9 mouse cellular contexts compared by ENCODE assay signal in genomic region chr4:114346068-114346747, GRCm38 (mm10).
DNase-seq lines count a peak whose midpoint lies in the region; ATAC-seq and TF ChIP-seq lines count a peak whose summit lies in the region.
"Had no signal": no experiment of that assay in that cellular context is flagged by ENCODE, and none has a peak within 500 bp of the region (broad histone marks: within the 10 kb centered on the region; RNA-seq: fewer than 3 reads in every experiment).

No protein-coding gene starts in this region.

- TF ChIP-seq CTCF in cerebellum, adult 2 months (IDR thresholded peaks at IDR 0.05; ENCODE audit: borderline replicate concordance, insufficient read depth, low read depth, low read length), result peak; percentile 36; the same call in 1 of the 2 replicates
- peak; percentile 65 for TF ChIP-seq CTCF in cortical plate, adult 2 months (IDR thresholded peaks at IDR 0.05; ENCODE audit: extremely low read depth, insufficient read depth, low read length)
- peak; percentile 80 for TF ChIP-seq CTCF in lung, postnatal 0 days (IDR thresholded peaks at IDR 0.05)

- H3K27ac ChIP-seq in cerebellum, adult 2 months (ENCODE audit: insufficient read depth, low read length), result no peak overlapping the region
- H3K27ac ChIP-seq in neural tube, embryonic 11.5 days (ENCODE audit: low read depth, low read length), result no peak overlapping the region
- no peak overlapping the region for H3K27ac ChIP-seq in neural tube, embryonic 15.5 days (replicated peaks)
- no peak overlapping the region for H3K27ac ChIP-seq in cortical plate, adult 2 months (ENCODE audit: insufficient read depth, low read length)
- no peak overlapping the region for H3K27ac ChIP-seq in lung, postnatal 0 days (ENCODE audit: low read length)

- H3K4me3 ChIP-seq in cerebellum, adult 2 months (replicated peaks; ENCODE audit: insufficient read depth, low read depth, low read length), result no peak overlapping the region
- H3K4me3 ChIP-seq in neural tube, embryonic 11.5 days (ENCODE audit: low read depth, low read length), result no peak overlapping the region
- no peak overlapping the region for H3K4me3 ChIP-seq in neural tube, embryonic 15.5 days (replicated peaks)
- no peak overlapping the region for H3K4me3 ChIP-seq in cortical plate, adult 2 months (ENCODE audit: insufficient read depth, low read length)
- H3K4me3 ChIP-seq in lung, postnatal 0 days (ENCODE audit: low read depth, low read length), result no peak overlapping the region
- H3K4me3 ChIP-seq: megakaryocyte, embryonic 14.5 days had no signal

- no peaks in the 10 kb centered on the region for H3K36me3 ChIP-seq in neural tube, embryonic 11.5 days (ENCODE audit: control insufficient read depth, insufficient read depth, low read length)
- no peaks in the 10 kb centered on the region for H3K36me3 ChIP-seq in neural tube, embryonic 15.5 days
- no peaks in the 10 kb centered on the region for H3K36me3 ChIP-seq in lung, postnatal 0 days (ENCODE audit: insufficient read depth, low read length)

- DNase-seq in cerebellum, adult 2 months, result peak; percentile 12 to 19
- no peak for DNase-seq in cerebellum, adult 9-11 months
- DNase-seq in neural tube, embryonic 11.5 days (ENCODE audit: low spot score), result peak; percentile 37
- peak; percentile 62 for DNase-seq in kidney, adult 18-20 months
- peak; percentile 65 for DNase-seq in lung, postnatal 0 days (ENCODE audit: low spot score)
- DNase-seq in thymus, postnatal 4 days, result peak; percentile 61

- H3K9ac ChIP-seq in neural tube, embryonic 11.5 days (ENCODE audit: low read length), result no peak overlapping the region
- no peak overlapping the region for H3K9ac ChIP-seq in neural tube, embryonic 15.5 days (replicated peaks)
- H3K9ac ChIP-seq in lung, postnatal 0 days (replicated peaks; ENCODE audit: low read depth), result no peak overlapping the region

- H3K27me3 ChIP-seq in cerebellum, adult 2 months (ENCODE audit: control insufficient read depth, insufficient read depth, low read length), result no peaks in the 10 kb centered on the region; the same call in 1 of the 2 replicates
- no peaks in the 10 kb centered on the region for H3K27me3 ChIP-seq in neural tube, embryonic 11.5 days (ENCODE audit: control insufficient read depth, insufficient read depth, low read length)
- no peaks in the 10 kb centered on the region; the same call in 1 of the 2 replicates for H3K27me3 ChIP-seq in neural tube, embryonic 15.5 days (replicated peaks)
- no peaks in the 10 kb centered on the region for H3K27me3 ChIP-seq in lung, postnatal 0 days (replicated peaks; ENCODE audit: insufficient read depth, low read length)
- H3K27me3 ChIP-seq: megakaryocyte, embryonic 14.5 days had no signal

- no peaks in the 10 kb centered on the region for H3K4me1 ChIP-seq in cerebellum, adult 2 months (ENCODE audit: control insufficient read depth, insufficient read depth, low read length)
- H3K4me1 ChIP-seq in neural tube, embryonic 11.5 days (ENCODE audit: control insufficient read depth, insufficient read depth, low read length), result no peaks in the 10 kb centered on the region
- H3K4me1 ChIP-seq in neural tube, embryonic 15.5 days, result no peaks in the 10 kb centered on the region
- no peaks in the 10 kb centered on the region for H3K4me1 ChIP-seq in cortical plate, adult 2 months (ENCODE audit: control insufficient read depth, insufficient read depth, low read length)
- H3K4me1 ChIP-seq in lung, postnatal 0 days (ENCODE audit: insufficient read depth, low read depth, low read length), result no peaks in the 10 kb centered on the region
- H3K4me1 ChIP-seq: megakaryocyte, embryonic 14.5 days had no signal

- no peak overlapping the region for H3K4me2 ChIP-seq in neural tube, embryonic 11.5 days (ENCODE audit: low read depth)
- no peak overlapping the region for H3K4me2 ChIP-seq in neural tube, embryonic 15.5 days
- H3K4me2 ChIP-seq in lung, postnatal 0 days (replicated peaks; ENCODE audit: low read depth, low read length), result no peak overlapping the region

- H3K9me3 ChIP-seq in neural tube, embryonic 11.5 days (ENCODE audit: control insufficient read depth, low read length), result no peaks in the 10 kb centered on the region
- no peaks in the 10 kb centered on the region for H3K9me3 ChIP-seq in neural tube, embryonic 15.5 days (replicated peaks)
- H3K9me3 ChIP-seq in lung, postnatal 0 days (ENCODE audit: low read length), result no peaks in the 10 kb centered on the region
- H3K9me3 ChIP-seq: megakaryocyte, embryonic 14.5 days had no signal

- no peak for TF ChIP-seq POLR2A in cerebellum, adult 2 months (IDR thresholded peaks at IDR 0.05; ENCODE audit: borderline replicate concordance, insufficient read depth, low read length)
- no peak for TF ChIP-seq POLR2A in cortical plate, adult 2 months (IDR thresholded peaks at IDR 0.05; ENCODE audit: extremely low read depth, insufficient read depth, low read length)

- no peak for TF ChIP-seq EP300 in lung, postnatal 0 days (IDR thresholded peaks at IDR 0.05)

- no peak for ATAC-seq in neural tube, embryonic 11.5 days (ENCODE audit: insufficient read depth, low FRiP score, low TSS enrichment)
- ATAC-seq in neural tube, embryonic 15.5 days (ENCODE audit: low FRiP score), result no peak
- no peak for ATAC-seq in lung, postnatal 0 days

- 0% methylated on average over 2 of the region's 2 CpGs for WGBS in cerebellum, adult 2 months
- 2% methylated on average over 2 of the region's 2 CpGs for WGBS in neural tube, embryonic 11.5 days
- 2% methylated on average over 2 of the region's 2 CpGs for WGBS in neural tube, embryonic 15.5 days
- WGBS in lung, postnatal 0 days, result 2% methylated on average over 2 of the region's 2 CpGs
